Mouse (Mus musculus): Measurements from ENCODE around the gene Baz2a.
"Not testable (repeated sequence)": the region's sequence is repeated elsewhere in the genome, so short reads cannot be mapped to it uniquely, and the experiment has no call there.

Gene Baz2a

DNA sequence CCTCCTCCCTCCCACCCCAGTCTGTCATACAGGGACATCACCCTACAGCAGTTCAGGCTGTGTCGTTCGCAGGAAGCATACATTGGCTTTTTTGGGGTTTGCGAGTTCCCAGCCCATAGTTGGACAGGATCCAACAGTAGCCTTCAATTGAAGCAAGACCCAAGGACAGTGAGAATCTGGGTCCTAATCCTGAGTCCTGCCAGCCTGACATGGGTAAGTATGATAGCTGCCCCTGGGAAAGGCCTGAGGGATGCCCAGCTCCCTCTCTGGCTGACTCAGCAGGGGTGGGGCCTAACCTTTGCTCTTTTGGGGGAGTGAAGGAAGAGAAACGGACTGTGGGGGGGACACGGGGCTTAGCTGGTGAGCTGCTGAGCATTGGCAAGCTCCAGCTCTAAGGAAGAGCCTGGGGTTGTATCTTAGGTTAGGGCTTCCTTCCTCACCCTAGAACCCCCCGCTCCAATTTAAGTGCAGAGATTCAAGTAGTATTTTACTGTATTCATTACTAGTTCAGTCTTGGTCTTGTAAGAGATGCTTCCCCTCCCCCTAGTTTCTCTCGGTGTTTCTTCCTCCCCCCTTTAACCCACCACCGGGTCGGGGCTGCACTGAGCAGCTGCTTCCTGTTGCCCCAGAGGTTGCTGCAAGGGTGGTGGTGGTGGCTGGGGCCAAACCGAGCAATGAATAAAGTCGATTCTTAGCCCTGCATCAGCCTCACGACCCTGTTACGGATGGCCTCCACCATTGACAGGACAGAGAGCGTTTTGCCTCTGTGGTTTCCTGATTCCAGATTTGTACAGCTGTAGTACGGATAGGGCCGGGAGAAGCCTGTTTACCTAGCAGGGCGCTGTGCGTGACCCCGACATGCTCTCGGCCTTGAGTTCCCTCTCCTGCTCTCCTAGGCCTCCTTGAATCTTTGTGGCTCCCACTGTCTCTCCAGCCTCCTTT, at the start of gene Baz2a:
Baz2a (plus strand) TSS at position 14 of the 942 bp plus-strand sequence.
- no peak for DNase-seq (ENCODE audit: low read depth, low spot score)

DNA sequence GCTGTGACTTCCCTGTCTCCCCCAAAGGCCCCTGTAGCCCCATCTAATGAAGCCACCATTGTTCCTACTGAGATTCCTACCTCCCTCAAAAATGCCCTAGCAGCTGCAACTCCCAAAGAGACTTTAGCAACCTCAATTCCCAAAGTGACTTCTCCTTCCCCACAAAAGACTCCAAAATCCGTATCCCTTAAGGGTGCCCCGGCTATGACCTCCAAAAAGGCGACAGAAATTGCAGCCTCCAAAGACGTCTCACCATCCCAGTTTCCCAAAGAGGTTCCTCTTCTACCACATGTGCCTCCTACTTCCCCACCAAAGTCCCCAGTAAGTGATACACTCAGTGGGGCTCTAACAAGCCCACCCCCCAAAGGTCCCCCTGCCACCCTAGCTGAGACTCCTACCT, 49.7 kb upstream of the Baz2a start:
- no peak for DNase-seq (ENCODE audit: low read depth, low spot score)

DNA sequence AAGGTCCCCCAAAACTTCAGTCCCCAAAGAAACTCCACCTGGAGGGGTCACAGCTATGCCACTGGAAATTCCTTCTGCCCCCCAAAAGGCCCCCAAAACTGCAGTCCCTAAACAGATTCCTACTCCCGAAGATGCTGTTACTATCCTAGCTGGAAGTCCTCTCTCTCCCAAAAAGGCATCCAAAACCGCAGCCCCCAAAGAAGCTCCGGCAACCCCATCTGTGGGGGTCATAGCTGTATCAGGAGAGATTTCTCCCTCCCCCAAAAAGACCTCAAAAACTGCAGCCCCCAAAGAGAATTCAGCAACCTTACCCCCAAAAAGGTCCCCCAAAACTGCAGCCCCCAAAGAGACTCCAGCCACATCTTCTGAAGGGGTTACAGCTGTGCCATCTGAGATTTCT, 48.9 kb upstream of the Baz2a start:
- DNase-seq (ENCODE audit: low read depth, low spot score), result no peak

DNA sequence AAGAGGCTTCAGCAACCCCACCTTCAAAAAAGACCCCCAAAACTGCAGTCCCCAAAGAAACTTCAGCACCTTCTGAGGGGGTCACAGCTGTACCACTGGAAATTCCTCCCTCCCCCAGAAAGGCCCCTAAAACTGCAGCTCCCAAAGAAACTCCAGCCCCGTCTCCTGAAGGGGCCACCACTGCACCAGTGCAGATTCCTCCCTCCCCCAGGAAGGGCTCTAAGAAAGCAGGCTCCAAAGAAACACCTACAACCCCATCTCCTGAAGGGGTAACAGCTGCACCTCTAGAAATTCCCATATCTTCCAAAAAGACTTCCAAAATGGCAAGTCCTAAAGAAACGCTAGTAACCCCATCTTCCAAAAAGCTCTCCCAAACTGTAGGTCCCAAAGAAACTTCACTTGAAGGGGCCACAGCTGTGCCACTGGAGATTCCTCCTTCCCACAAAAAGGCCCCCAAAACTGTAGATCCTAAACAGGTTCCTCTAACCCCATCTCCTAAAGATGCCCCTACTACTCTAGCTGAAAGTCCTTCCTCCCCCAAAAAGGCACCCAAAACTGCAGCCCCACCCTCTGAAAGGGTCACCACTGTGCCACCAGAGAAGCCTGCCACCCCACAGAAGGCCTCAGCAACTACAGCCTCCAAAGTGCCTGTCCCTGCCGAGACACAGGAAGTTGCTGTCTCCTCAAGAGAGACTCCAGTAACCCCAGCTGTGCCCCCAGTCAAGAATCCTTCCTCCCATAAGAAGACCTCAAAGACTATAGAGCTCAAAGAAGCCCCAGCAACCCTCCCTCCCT, 48.1 kb upstream of the Baz2a start:
- DNase-seq (ENCODE audit: low read depth, low spot score), result no peak

DNA sequence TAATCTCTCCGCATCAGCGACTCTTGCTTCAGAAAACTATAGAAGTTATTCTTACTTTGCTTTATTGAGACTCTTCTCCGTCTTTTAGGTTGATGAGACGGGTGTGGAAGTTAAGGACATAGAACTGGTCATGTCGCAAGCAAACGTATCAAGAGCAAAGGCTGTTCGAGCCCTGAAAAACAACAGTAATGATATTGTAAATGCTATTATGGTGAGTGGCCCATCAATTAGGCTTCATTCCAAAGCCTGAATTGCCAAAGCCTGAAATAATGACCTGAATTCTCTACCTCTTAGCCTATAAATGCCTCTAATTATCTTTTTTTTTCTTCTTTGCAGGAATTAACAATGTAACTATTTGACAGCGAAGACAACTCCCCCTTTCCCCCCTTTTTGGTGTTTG, 43.2 kb upstream of the Baz2a start:
- DNase-seq (ENCODE audit: low read depth, low spot score), result no peak

DNA sequence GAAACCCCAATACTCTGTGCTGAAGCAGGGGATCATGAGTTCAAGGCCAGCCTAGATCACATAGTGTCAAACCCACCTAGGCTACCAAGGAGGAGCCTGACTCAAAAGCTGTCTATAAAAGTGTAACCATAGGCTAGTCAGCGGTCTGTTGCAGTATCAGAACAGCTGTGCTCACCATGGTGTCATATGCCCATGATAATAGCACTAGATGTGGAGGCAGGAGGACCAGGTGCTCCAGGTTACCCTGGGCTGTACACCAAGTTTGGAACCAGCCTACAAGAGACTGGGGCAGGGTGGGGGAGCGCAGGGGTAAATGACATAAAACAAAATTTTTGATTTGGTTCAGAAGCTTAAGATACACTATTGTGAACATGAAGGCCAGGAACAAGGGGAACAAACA, 41.6 kb upstream of the Baz2a start:
- DNase-seq (ENCODE audit: low read depth, low spot score), result no peak

DNA sequence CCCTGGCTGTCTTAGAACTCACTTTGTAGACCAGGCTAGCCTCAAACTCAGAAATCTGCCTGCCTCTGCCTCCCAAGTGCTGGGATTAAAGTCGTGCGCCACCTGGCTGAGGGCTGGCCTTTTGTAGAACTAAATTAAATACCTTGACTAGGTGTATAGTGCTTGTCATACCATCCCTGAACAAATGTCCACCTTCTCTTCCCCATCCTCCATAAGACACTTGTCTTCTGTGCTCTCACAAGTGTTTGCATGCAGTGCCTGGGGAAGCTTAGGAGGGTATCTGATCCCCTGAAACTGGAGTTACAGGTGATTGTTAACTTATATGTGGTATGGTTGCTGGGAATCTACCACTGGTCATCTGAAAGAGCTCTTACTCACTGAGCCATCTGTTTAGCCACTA, 41.0 kb upstream of the Baz2a start:
- no peak for DNase-seq (ENCODE audit: low read depth, low spot score)

DNA sequence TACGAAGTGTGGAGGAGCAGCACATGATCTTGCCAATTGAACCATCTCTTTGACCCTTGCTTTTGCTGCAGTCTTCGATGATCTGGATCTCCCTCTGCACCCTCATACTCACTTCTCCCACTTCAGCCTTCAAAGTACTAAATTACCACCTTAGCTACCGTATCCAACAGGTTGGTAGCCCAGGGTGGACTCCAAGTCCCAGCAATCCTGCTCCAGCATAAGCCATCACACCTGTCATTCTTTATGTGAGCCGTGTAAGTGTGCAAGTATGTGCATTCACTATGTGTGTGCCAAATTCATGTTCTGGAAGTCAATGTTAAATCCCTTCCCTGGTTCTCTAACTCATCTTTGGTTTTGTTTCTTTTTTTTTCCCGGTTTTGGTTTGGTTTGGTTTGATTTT, 39.8 kb upstream of the Baz2a start:
- DNase-seq (ENCODE audit: low read depth, low spot score), result no peak

DNA sequence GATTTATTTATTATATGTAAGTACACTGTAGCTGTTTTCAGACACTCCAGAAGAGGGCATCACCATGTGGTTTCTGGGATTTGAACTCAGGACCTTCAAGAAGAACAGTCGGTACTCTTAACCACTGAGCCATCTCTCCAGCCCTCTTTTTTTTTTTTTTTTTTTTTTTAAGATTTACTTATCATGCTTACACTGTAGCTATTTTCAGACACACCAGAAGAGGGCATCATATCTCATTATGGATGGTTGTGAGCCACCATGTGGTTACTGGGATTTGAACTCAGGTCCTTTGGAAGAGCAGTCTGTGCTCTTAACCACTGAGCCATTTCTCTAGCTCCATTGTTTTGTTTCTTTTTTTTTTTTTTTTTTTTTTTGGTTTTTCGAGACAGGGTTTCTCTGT, 39.2 kb upstream of the Baz2a start:
- DNase-seq (ENCODE audit: low read depth, low spot score), result not testable (repeated sequence)

DNA sequence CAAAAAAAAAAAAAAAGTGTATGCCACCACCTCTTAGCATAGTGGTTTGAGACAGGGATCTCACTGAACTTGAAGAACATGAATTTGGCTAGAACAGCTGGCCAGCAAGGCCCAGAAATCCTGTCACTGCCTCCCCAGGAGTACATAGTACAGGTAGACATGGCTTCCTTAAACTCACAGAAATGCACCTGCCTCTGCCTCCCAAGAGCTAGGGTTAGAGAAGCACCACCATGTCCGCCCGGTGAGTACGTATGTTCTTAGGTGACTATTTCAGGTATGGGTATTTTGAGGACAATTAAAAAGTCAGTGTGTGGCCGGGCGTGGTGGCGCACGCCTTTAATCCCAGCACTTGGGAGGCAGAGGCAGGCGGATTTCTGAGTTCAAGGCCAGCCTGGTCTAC, 38.4 kb upstream of the Baz2a start:
- DNase-seq (ENCODE audit: low read depth, low spot score), result no peak

DNA sequence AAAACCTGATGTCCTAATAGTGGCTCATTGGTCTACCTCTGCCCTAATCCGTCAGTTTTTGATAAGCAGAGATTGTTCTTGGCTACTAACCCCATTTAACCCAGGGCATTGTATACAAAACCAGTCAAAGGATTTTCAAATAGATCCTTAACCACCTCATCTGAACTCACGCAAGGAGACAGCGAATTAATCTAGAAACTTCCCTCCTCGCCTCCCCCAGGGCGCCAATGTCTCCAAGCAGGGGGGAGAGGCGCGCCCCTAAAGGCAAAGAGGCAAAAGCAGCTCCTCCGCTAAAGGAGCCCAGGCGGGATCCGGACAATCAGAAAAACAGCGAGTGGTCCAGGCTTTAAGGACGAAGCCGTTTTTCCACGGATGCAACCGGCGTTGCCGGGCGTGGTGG, 33.2 kb upstream of the Baz2a start:
- DNase-seq (ENCODE audit: low read depth, low spot score), result no peak

DNA sequence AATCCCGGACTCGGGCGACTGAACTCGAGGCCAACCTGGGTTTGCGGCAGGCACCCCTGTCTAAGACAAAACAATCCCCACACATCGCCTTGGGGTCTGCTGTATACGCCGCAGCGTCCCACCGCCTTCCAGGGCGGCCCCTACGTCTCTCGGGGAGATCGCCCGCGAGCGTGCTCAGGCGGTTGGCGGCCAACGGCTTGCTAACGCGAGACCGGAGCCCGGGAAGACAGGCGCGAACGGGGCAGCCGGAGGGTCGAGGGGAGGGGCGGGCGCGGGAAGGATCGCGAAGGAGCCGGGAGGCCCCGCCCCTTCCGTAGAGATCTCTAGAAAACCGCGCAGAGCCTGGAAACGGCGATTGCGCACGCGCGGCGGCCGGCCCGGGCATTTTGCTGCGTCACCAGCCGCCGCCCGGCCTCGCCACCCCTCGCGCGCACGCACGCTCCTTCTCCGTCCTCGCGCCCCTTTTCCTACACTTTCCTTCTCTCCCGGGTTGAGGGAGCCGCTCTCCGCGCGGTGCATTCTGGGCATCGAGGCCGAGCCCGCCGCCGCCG, 32.7 kb upstream of the Baz2a start, which contains the start of gene Ptges3:
Ptges3 (plus strand) TSS at position 354 of the 551 bp plus-strand sequence.
- DNase-seq (ENCODE audit: low read depth, low spot score), result peak; percentile 94

DNA sequence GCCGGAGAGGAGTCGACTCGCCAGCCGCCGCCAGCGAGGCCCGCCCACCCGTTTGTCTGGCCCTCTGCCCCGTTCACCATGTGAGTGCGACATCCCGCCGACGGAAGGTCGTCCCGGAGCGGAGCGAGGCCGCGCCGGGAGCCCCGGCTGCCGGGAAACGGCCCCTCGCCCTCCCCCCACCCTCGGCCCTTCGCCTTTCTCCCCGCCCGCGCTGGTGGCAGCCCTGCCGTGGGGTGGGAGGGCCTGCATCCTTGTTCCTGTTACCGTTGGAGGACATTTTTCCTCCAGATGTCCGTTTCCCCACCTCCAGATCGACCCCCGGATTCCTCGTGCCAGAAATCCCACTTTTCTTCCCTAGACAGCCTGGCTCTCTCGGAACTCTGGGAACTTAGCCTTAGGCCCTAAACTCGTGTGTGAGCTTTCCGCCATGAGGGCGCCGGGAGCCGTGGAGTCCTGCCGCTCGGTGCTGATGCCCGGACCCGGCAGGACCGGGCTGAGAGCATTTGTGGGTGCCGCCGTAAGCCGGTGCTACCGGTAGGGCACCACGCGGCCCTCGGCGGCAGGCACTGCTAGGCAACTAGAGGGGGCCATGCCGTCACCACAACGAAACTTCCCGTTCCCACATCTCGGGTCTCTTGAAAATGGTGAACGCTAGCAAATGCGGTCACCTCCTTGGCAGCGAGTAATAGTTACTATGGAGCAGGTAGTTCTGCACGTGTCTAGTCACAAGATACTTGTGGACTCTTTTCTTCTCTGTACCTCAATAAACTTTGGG, 32.0 kb upstream of the Baz2a start:
- DNase-seq (ENCODE audit: low read depth, low spot score), result no peak

DNA sequence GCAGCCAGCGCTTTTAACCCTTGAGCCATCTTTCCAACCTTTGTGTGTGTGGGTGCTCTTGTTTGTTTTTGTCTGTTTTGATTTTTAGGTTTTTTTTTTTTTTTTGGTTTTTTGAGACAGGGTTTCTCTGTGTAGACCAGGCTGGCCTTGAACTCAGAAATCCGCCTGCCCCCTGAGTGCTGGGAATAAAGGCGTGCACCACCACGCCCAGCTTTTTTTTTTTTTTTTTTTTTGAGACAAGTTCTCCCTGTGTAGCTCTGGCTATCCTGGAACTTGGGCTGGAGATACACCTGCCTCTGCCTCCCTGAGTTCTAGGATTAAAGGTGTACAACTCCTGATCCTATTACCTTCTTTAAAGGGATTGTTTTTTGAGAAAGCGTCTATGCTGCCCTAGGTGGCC, 30.3 kb upstream of the Baz2a start:
- no peak for DNase-seq (ENCODE audit: low read depth, low spot score)

DNA sequence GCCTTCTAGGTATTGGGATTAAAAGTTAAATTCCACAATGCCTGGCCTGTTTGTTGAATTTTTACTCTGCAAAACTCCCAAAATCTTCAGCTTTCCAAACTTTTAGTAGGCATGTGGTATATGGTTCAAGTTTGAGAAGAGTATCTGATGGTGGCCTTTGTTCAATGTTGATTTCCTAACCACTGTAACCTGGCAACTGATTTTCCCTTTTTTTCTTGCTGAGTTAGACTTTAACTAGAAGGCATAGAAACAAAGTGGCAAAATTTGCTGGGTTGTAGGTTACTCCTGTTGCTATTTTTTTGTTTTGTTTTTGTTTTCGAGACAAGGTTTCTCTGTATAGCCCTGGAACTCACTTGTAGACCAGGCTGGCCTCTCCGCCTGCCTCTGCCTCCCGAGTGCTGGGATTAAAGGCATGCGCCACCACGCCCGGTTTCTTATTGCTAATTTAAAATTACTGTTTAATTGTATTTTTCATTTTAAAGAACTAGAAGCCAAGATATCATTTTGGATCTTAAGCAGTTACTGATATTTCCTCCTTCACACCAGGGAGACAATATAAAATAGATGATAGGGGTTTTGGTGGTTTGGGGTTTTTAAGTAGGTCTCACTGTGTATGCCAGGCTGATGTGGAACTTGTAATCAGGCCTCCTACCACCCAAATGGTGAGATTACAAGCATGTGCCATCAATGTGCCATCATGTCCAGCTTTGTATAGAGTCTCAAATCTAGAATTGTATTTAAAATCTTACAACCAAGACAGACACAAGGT, 29.0 kb upstream of the Baz2a start:
- DNase-seq (ENCODE audit: low read depth, low spot score), result no peak

DNA sequence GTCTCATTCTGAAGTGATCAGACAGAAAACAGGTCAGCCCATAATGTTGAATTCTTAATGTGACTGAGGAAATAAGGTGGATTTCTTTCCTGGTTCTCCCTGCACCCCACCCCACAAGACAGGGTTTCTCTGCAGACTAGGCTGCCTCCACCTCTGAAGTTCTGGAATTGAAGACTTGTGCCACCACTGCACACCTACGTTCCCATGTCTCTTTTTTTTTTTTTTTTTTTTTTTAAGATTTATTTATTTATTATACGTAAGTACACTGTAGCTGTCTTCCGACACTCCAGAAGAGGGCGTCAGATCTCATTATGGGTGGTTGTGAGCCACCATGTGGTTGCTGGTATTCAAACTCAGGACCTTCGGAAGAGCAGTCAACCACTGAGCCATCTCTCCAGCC, 25.3 kb upstream of the Baz2a start:
- no peak for DNase-seq (ENCODE audit: low read depth, low spot score)

DNA sequence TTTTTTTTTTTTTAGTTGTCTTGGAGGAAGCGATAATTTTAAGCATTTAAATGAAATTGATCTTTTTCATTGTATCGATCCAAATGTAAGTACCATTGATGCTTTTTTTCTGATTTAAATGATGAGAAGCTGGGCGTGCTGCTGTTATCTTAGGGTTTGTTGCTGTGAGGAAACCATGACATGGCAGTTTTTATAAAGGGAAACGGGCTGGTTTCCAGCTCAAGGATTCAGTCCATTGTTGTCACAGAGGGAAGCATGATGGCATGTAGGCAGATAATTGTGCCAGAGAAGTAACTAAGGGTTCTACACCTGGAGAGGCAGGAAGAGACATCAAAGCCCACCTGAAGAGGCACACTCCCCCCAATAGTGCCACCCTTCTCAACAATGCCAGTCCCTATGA, 22.2 kb upstream of the Baz2a start:
- DNase-seq (ENCODE audit: low read depth, low spot score), result no peak

DNA sequence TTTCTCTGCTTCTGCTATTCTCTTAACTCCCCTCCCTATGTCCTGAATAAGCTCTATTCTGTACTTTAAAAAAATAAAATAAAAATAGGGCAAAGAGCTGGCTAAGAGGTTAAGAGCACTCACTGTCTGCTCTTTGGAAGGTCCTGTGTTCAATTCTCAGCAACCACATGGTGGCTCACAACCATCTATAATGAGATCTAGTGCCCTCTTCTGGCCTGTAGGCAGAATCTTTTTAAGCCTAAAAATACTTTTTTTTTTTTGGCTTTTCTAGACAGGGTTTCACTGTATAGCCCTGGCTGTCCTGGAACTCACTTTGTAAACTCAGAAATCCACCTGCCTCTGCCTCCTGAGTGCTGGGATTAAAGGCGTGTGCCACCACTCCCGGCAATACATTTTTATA, 20.9 kb upstream of the Baz2a start:
- not testable (repeated sequence) for DNase-seq (ENCODE audit: low read depth, low spot score)

DNA sequence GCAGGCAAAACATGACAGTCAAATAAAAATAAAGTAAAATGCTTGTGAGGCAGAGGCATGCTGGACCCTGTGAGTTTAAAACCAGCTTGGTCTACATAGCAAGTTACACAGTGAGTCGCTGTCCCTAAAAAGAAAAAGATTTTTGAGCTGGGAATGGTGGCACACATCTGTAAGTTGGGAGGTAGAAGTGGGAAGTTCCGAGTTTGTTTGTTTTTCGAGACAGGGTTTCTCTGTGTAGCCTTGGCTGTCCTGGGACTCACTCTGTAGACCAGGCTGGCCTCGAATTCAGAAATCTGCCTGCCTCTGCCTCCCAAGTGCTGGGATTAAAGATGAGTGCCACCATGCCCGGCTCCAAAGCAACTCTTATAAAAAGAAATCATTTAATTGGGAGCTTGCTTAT, 13.1 kb upstream of the Baz2a start:
- not testable (repeated sequence) for DNase-seq (ENCODE audit: low read depth, low spot score)

DNA sequence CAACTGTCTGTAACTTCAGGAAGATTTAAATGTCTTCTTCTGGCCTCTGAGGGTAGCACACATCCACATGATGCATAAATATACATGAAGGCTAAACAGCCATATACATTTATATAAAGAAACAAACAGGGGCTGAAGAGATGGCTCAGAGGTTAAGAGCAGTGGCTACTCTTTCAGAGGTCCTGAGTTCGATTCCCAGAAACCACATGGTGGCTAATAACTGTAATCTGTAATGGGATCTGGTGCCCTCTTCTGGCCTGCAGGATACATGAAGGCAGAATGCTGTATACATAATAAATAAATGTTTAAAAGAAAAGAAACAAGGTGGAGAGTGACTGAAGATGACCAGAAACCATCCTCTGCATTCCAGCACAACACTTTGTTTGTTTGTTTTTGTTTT, 10.9 kb upstream of the Baz2a start:
- DNase-seq (ENCODE audit: low read depth, low spot score), result no peak

Measured in WW6 (cell line).